17 mouse cellular contexts compared by ENCODE assay signal in genomic region chr16:89848651-89849597, GRCm38 (mm10).
DNase-seq lines count a peak whose midpoint lies in the region; ATAC-seq and TF ChIP-seq lines count a peak whose summit lies in the region.
"Had no signal": no experiment of that assay in that cellular context is flagged by ENCODE, and none has a peak within 500 bp of the region (broad histone marks: within the 10 kb centered on the region; RNA-seq: fewer than 3 reads in every experiment).

No protein-coding gene starts in this region.

- intact Hi-C loops in left cerebral cortex, postnatal 36 days (cut with DNase I) = loop anchor here (5.0 kb wide), 1 partner anchor 73 kb away; no protein-coding TSS in a partner anchor

- no peak for ATAC-seq in heart, embryonic 11.5 days (replicated peaks; ENCODE audit: insufficient number of reproducible peaks, low FRiP score, low TSS enrichment)
- peak; percentile 88 for ATAC-seq in megakaryocyte, adult 5-6 weeks (ENCODE audit: poor library complexity, severe bottlenecking)
- ATAC-seq: forebrain, embryonic 13.5 days had no signal

- 81% methylated on average over 19 of the region's 19 CpGs for WGBS in heart, embryonic 11.5 days (ENCODE audit: insufficient replicate concordance)
- 96% methylated on average over 19 of the region's 19 CpGs for WGBS in forebrain, embryonic 10.5 days

- H3K9ac ChIP-seq in heart, embryonic 11.5 days (ENCODE audit: low read depth, low read length) = no peak overlapping the region
- H3K9ac ChIP-seq: embryonic facial prominence, embryonic 12.5 days; forebrain, embryonic 13.5 days had no signal

- TF ChIP-seq CTCF in bone marrow macrophage, adult 2 months (IDR thresholded peaks at IDR 0.05; ENCODE audit: low read depth, low read length) = no peak

- no peak overlapping the region for H3K4me2 ChIP-seq in heart, embryonic 11.5 days
- H3K4me2 ChIP-seq: embryonic facial prominence, embryonic 12.5 days; forebrain, embryonic 13.5 days had no signal

- no peak for TF ChIP-seq POLR2A in bone marrow macrophage, adult 2 months (IDR thresholded peaks at IDR 0.05; ENCODE audit: borderline replicate concordance, low read depth, low read length)

- no peaks in the 10 kb centered on the region for H3K4me1 ChIP-seq in heart, embryonic 11.5 days (ENCODE audit: control insufficient read depth, insufficient read depth, low read length)
- peaks cover 14% of the 10 kb centered on the region for H3K4me1 ChIP-seq in bone marrow macrophage, adult 2 months (ENCODE audit: control insufficient read depth, insufficient read depth, low read length)
- H3K4me1 ChIP-seq in forebrain, embryonic 10.5 days = no peaks in the 10 kb centered on the region; the same call in 1 of the 2 replicates
- H3K4me1 ChIP-seq: embryonic facial prominence, embryonic 12.5 days had no signal

- no peaks in the 10 kb centered on the region for H3K9me3 ChIP-seq in heart, embryonic 11.5 days (replicated peaks; ENCODE audit: control insufficient read depth, low read length)
- H3K9me3 ChIP-seq in forebrain, embryonic 10.5 days = no peaks in the 10 kb centered on the region; the same call in 1 of the 2 replicates
- H3K9me3 ChIP-seq: embryonic facial prominence, embryonic 12.5 days had no signal

- H3K27me3 ChIP-seq in heart, embryonic 11.5 days (ENCODE audit: control insufficient read depth, insufficient read depth, low read length) = no peaks in the 10 kb centered on the region
- H3K27me3 ChIP-seq in forebrain, embryonic 10.5 days (ENCODE audit: poor library complexity, severe bottlenecking) = no peaks in the 10 kb centered on the region
- H3K27me3 ChIP-seq: embryonic facial prominence, embryonic 12.5 days; forebrain, embryonic 13.5 days had no signal

- DNase-seq in heart, adult 9 months (ENCODE audit: low spot score in 2 of 2) = peak; percentile 34 to 66
- DNase-seq in B cell, adult 2 months = peak; percentile 11 to 20
- DNase-seq in forebrain, embryonic 10.5 days (ENCODE audit: extremely low spot score, low spot score) = no peak
- no peak for DNase-seq in left cerebral cortex, postnatal 36 days (ENCODE audit: low spot score in 2 of 2)
- DNase-seq in cerebellum, postnatal 36 days = no peak
- DNase-seq: adrenal gland, postnatal 36 days; cerebellum, adult 8-10 months; gastrocnemius, postnatal 25 days; kidney, adult 18-20 months; layer of hippocampus, adult 9-11 months; lung, postnatal 36 days; thymus, postnatal 14 days had no signal

- no peak overlapping the region for H3K27ac ChIP-seq in heart, embryonic 11.5 days (ENCODE audit: low read depth, low read length)
- peak overlapping the region; percentile 93 for H3K27ac ChIP-seq in bone marrow macrophage, adult 2 months (ENCODE audit: insufficient read depth, low read depth, low read length)
- no peak overlapping the region for H3K27ac ChIP-seq in forebrain, embryonic 10.5 days
- H3K27ac ChIP-seq: embryonic facial prominence, embryonic 12.5 days; forebrain, embryonic 13.5 days had no signal

- no peaks in the 10 kb centered on the region for H3K36me3 ChIP-seq in heart, embryonic 11.5 days (ENCODE audit: control insufficient read depth, insufficient read depth, low read length)
- H3K36me3 ChIP-seq in forebrain, embryonic 10.5 days (replicated peaks) = peaks cover 25% of the 10 kb centered on the region

- no peak overlapping the region for H3K4me3 ChIP-seq in heart, embryonic 11.5 days (ENCODE audit: low read depth, low read length)
- peak overlapping the region; percentile 15; the same call in 1 of the 2 replicates for H3K4me3 ChIP-seq in bone marrow macrophage, adult 2 months (ENCODE audit: insufficient read depth, low read length)
- no peak overlapping the region for H3K4me3 ChIP-seq in forebrain, embryonic 10.5 days
- H3K4me3 ChIP-seq: embryonic facial prominence, embryonic 12.5 days; forebrain, embryonic 13.5 days had no signal

Comparison
In these comparisons a context has a peak if more than half of its experiments do, and no peak if none do; other contexts are left out.
1. DNase-seq: peak in heart, adult 9 months (2 of 2) and B cell, adult 2 months (2 of 2); none in forebrain, embryonic 10.5 days (single experiment), left cerebral cortex, postnatal 36 days (0 of 2) and cerebellum, postnatal 36 days (0 of 2).